Mouse (Mus musculus): ENCODE measurements around the gene Farsb.
"Not testable (repeated sequence)": the region's sequence is repeated elsewhere in the genome, so short reads cannot be mapped to it uniquely, and the experiment has no call there.

The Farsb gene

GRCm38 (mm10) chr1:78488752-78489492 is at the start of gene Farsb:
Gene Farsb (minus strand): TSS chr1:78488897.
- DNase-seq (ENCODE audit: low spot score in 2 of 2), result peak; percentile 71 to 82

DNA sequence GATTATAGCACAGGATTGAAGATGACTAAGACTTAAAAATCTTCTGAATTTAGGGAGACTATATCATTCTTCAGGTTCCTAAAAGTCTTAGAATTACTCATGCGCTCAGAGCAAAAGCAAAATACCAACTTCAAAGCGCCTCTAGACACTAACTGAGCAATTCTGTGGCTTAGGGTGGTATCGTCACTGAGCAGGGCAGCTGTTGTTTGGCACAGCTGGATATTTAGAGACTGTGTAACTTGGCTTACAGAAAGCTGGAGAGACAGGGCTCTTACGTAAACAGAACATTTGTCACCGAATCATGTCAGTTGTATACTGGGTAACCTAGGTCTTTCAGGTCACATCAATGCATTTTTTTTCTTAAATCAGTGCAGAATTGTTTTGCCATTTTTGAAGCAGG is 49.7 kb upstream of the Farsb start:
- no peak for DNase-seq (ENCODE audit: low spot score in 2 of 2)

- peak; percentile 21 to 51 for DNase-seq (ENCODE audit: low spot score in 2 of 2)
Observed at GRCm38 (mm10) chr1:78537494-78538010, 48.9 kb upstream of the Farsb start.

GRCm38 (mm10) chr1:78536310-78537164 is 47.8 kb upstream of the Farsb start:
- peak; percentile 16 to 62 for DNase-seq (ENCODE audit: low spot score in 2 of 2)

GRCm38 (mm10) chr1:78534428-78535150 is 45.9 kb upstream of the Farsb start:
- no peak for DNase-seq (ENCODE audit: low spot score in 2 of 2)

DNA sequence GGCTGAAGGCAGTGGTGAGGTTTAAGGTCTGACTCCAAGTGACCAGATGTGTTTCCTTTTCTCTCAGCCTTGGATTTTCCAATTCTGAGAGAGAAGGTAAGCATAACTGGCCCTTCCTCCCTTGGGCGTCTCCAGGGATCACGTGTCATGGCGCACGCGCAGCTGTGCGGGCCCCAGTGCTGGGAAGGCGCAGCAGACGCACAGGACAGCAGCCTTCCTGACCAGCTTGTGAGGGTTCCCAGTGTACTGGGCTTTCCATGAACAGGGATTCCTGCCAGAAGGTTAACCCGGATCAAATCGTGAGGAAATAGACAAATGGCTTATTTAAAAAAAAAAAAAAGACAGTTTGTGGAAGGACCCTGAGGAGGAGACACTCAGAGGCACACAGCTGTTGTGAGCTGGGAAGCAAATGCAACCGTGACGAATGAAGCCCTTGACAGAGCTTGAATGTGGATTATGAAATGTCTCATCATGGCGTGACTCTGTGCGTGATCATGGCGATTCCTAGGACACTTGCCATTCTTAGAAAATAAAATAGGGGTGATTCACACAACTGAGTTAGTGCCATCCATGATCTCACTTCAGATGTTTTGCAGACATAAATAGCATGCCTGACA is 43.6 kb upstream of the Farsb start:
- DNase-seq (ENCODE audit: low spot score in 2 of 2), result no peak

- DNase-seq (ENCODE audit: low spot score in 2 of 2), result no peak
Observed at GRCm38 (mm10) chr1:78530500-78531215, 42.0 kb upstream of the Farsb start.

- no peak for DNase-seq (ENCODE audit: low spot score in 2 of 2)
Observed at GRCm38 (mm10) chr1:78529011-78529410, 40.3 kb upstream of the Farsb start.

DNA sequence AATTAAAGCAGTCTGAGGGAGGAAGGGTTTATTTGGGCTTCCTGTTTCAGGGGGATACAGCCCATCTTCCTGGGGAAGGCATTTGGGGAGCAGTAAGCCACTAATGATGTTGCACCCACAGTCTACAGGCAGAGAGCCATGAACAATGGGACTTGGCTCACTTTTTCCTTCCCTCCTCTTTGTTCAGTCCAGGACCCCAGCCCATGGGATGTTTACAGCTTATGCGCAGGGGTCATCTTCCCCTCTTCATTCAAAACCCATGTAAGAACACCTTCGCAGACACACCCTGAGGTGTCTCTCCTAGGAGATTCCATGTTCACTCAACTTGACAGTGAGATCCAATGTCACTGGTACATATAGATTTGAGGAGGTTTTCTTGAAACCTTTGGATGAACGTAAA is 39.7 kb upstream of the Farsb start:
- no peak for DNase-seq (ENCODE audit: low spot score in 2 of 2)

DNA sequence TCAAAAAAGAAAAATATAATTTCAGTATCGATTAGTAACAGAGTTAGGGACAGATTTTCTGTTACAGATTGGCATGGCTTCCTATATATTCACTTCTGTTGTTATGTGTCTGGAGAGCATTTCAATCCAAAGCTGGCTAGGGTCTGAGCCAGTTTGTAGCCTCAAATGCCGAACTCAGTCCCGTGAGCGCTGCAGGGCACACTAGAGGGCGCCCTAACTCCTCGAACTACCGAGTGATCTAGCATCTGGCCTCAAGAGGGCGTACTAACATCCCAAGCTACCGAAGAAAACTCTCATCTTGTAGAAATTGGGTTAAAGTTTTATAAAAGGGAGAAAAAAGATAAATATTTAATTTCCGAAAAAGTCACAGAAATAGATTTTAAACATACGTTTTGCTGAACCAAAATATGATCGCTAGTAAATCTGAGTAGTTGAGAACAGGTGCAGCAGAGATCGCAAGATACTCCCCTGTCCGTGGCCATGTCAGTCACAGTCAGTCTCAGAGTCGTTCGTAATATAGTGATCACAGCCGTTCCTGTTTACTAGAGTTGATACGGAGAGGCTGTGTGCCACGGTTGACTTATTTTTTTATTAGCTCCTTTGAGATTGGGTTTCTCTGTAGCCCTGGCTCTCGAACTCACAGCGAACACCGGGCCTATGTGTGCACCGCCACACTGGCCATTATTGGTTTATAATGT is 36.6 kb upstream of the Farsb start:
- DNase-seq (ENCODE audit: low spot score in 2 of 2), result peak in 1 of 2 experiments; percentile 26

GRCm38 (mm10) chr1:78518907-78519306 is 30.2 kb upstream of the Farsb start:
- DNase-seq (ENCODE audit: low spot score in 2 of 2), result no peak

GRCm38 (mm10) chr1:78512756-78513155 is 24.1 kb upstream of the Farsb start:
- DNase-seq (ENCODE audit: low spot score in 2 of 2), result no peak

DNA sequence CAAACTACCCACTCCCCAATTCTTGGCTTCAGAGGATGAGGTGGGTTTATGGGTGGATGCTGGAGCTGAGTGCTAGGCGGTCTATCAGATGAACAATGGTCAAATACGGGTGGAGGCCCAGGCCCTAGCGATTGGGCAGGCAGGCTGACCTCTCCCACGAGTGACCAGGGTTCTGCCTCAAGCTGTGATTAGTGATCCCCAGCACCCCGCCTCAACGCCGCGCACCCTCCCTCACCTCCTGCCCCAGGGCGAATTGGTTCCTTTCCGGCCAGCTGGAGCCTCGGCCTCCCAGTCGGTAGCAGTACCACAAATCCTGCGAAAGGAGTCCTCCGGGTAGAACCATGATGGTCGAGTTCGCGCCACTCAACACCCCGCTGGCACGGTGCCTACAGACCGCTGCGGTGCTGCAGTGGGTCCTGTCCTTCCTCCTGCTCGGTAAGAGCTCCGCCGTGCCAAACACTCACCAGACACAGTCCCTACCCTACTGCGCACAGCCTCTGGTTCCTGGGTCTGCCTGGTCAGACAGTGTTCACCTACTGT is 23.0 kb upstream of the Farsb start, which contains the start of gene BC035947:
Gene BC035947, minus strand, starts transcription at position 538 of the 540 bp plus-strand sequence.
- DNase-seq (ENCODE audit: low spot score in 2 of 2), result no peak

GRCm38 (mm10) chr1:78510862-78511261 is 22.2 kb upstream of the Farsb start, which contains the start of gene Mogat1:
Gene Mogat1 (plus strand): TSS chr1:78510991.
- no peak for DNase-seq (ENCODE audit: low spot score in 2 of 2)

GRCm38 (mm10) chr1:78507137-78507536 is 18.4 kb upstream of the Farsb start:
- no peak for DNase-seq (ENCODE audit: low spot score in 2 of 2)

DNA sequence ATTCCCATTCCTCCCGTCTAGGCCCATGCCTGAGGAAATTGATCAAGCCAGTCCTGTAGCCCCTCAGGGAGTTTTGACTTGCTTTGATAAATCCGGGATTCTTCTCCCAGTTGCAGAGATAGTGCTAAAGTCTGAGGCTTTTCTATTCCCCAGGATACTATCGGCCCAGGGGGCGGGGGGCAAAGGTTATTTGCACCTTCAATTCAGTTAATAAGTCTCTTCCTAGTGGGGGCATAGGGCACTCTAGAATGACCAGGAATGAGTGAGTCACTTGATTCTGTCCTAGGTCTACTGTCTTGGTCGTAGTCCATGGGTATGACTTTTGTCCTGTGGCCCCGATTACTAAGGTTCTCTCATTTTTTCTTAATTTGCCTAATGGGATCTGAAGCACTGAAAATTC is 13.8 kb upstream of the Farsb start:
- DNase-seq (ENCODE audit: low spot score in 2 of 2), result no peak

- DNase-seq (ENCODE audit: low spot score in 2 of 2), result not testable (repeated sequence)
Observed at GRCm38 (mm10) chr1:78501856-78502255, 13.2 kb upstream of the Farsb start.

- no peak for DNase-seq (ENCODE audit: low spot score in 2 of 2)
Observed at GRCm38 (mm10) chr1:78501036-78501435, 12.3 kb upstream of the Farsb start.

- no peak for DNase-seq (ENCODE audit: low spot score in 2 of 2)
Observed at GRCm38 (mm10) chr1:78490143-78490542, 1.4 kb upstream of the Farsb start.

DNA sequence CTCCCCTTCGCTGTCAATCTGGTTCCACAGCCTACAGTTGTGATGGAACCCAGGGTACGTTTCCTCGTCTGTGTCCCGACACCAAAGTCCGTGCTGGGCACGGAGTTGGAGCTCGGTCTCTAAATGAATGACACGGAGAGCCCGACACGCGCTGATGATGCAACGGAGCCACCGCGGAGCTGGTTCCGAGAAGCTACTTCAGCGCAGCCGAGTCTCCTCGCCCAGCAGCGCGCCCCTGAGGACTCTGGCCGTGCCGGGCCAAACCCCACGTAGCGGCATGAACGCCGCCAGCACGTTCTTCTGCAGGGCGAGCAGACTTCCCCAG is 308 bp downstream of the Farsb start:
- no peak for DNase-seq (ENCODE audit: low spot score in 2 of 2)

Data from spleen, postnatal 14 days (tissue).